Mouse (Mus musculus) kidney, postnatal 36 days (tissue): ENCODE results near the gene 2310034C09Rik.
"Not testable (repeated sequence)": the region's sequence is repeated elsewhere in the genome, so short reads cannot be mapped to it uniquely, and the experiment has no call there.

Source experiments
- DNase-seq, 2 experiments: peaks; one replicate each; pipeline ENCODE4 v3.0.0; 2021 to 2022; ENCODE audit warnings: mixed read lengths in 2 of 2

Gene 2310034C09Rik

DNA sequence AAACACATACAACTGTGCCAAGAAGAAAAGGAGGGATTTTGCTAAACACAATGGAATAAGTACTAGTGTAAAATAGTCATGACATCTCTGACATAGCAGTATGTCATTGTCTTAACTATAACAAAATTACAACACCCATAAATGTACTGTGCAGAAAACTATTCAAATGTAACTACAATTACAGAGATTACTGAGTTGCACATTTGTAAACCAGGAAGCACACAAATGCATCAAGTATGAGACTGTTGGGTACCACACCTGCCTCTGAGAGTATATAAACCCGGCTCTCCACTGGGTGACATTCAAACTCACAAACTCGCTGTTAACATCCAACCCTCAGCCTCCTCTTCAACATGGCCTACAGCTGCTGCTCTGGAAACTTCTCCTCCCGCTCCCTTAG is at the start of gene 2310034C09Rik:
Gene 2310034C09Rik, plus strand, starts transcription at position 301 of the 400 bp plus-strand sequence.
- DNase-seq = not testable (repeated sequence)

DNA sequence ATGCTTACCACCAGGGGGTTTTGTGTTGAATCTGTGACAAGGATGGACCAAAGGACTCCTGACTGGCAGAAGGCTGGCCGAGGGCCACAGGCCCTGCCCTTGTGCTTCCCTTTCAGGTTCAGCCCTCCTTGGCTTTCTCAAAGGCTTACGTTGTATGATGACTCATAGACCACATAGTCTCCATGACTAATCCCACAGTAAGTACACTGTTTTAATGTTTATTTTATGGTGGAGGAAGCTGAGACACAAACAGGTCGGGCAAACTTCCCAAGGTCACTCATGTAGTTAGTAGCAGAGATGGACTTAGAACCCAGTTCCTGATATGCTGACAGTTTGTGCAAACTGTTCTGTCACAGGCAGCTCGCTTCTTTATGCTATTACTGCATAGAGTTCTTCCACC is 47.9 kb upstream of the 2310034C09Rik start:
- no peak for DNase-seq

DNA sequence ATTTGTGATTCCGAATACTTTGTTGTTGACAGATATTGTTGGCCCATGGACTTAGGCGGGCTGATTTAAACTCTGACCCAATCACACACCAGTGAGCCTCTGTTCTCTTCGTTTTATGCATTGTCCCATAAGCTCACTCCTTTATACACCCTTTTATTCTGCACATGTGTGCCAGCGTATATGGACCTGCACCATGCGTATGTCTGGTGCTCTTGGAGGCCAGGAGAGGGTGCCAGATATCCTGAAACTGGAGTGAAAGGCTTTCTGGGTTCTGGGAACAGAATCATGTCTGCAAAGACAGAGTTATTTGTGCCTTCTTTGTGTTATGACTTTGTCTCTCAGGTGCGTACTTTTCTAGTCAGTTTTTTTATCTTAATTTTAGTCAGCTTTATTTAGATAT is 47.4 kb upstream of the 2310034C09Rik start:
- DNase-seq = no peak

DNA sequence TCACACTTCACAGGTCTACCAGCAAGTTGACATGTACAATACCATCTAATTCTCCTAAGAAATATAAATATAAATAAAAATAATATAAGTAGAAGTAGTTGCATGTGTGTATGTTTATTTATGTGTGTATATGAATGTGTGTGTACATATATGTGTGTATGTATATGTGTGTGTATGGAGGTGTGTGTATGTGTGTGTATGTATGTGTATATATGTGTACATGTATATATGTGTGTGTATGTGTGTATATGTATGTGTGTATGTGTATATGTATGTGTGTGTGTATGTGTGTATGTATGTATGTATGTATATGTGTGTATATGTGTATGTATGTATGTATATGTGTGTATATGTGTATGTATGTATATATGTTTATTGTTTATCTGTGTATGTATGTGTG is 42.1 kb upstream of the 2310034C09Rik start:
- no peak for DNase-seq

DNA sequence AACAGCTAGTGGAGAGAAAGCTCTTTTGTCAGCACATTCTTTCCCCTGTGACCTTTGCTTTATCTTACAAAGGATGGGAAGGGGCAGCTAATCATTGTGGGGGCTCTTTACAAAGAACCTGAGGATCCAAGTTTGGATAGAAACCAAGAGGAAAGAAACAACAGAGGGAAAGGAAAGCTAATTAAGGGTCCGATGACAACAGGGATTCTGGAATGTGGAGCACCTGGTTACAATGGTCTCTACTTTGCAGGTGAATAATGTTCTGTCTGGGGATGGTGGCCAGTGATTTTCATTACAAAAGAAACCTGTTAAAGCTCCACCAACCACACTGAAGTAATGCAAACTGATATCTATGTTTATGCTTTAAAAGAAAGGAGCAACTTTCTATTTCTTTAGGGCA is 38.6 kb upstream of the 2310034C09Rik start:
- DNase-seq = no peak

DNA sequence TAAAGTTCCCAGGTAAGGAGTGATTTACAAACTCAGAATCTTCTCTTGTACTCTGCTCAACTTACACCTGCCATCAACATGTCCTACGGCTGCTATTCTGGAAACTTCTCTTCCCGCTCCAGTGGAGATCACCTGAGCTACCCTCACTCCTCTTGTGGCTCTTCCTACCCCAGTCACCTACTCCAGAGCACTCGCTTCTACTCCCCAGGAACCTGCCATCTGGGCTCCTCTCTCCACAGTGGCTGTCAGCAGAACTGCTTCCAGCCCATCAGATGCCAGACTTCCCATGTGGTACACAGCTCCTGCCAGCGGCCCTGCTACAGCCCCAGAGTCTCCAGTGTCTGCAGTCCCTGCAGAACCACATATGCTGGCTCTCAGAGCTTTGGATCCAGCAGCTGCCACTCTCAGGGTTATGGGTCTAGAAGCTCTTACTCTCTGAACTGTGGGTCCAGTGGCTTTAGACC is 29.8 kb upstream of the 2310034C09Rik start, which contains the start of gene Krtap13-1:
Gene Krtap13-1, plus strand, starts transcription at position 51 of the 464 bp plus-strand sequence.
- no peak for DNase-seq

DNA sequence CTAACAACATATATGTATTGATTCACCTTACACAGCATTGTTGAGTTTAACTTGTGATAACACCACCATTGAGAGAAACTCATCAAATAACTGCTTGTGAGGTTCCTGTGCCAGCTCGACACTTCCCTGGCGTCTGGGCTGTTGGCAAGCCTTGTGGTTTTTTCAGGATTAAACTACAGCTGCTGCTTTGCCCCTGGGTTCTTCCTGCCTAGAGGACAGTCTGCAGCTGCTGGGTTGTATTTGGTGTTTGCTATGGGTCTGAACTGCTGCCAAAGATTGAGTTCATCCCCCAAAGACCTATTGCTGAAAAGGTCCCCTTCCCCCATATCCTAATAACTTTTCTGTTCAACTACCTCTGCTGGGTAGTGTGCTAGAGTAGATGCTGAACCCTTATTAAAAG is 23.3 kb upstream of the 2310034C09Rik start:
- no peak for DNase-seq

DNA sequence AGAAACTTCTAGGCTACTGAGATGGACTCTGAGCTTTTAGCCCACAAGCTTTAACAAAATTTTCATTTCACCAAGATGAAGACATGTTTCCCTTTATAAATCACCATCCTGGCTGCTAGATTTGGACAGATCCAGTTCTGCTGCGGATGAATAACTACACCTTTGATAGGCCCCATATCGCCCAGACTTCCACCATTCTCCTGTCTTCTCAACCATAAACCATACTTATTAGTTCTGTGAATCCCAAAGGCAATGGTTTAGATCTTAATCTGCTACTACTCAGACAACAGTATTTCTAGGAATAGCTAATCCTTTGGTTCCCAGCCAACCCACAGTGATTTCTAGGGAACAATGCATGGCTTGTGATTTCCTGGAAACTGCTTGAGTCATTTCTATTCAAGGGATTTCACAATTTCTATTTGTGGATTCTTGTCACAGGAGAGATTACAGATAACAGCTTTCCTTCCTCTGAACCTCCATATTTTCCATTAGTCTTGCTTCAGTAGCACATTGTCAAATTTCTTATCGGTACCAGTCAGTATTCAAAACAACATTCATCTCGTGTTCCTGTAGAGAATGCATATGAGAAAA is 13.8 kb upstream of the 2310034C09Rik start:
- DNase-seq = no peak

DNA sequence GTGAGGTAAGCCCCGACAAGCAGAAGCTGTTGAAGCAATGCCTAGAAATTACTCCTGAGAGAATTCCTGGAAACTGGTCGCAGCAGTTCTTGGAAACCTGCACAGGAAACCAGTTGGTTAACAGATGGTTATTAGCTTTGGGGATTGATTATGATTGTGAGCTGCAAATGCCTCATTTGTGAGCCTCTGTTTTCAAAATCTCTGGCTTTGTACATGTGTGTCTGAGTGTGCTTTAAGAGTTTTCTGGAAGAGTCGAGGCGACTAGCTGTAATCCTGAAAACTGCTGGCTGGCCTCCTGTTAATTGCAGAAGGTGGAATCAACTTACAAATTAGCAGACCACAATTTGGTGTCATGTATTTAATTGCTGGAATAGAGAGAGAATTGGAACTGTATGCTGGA is 10.7 kb upstream of the 2310034C09Rik start:
- DNase-seq = no peak

DNA sequence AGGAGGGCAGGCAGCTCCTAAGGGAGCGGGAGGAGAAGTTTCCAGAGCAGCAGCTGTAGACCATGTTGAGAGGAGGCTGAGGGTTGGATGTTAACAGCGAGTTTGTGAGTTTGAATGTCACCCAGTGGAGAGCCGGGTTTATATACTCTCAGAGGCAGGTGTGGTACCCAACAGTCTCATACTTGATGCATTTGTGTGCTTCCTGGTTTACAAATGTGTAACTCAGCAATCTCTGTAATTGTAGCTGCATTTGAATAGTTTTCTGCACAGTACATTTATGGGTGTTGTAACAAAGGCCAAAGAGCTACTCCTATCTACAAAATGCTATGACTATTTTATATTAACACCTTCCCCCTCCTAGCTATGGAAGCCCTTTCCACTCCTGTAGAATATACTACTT is 7.1 kb upstream of the 2310034C09Rik start, which contains the start of gene Krtap13:
Gene Krtap13, minus strand, starts transcription at position 101 of the 400 bp plus-strand sequence.
- not testable (repeated sequence) for DNase-seq

DNA sequence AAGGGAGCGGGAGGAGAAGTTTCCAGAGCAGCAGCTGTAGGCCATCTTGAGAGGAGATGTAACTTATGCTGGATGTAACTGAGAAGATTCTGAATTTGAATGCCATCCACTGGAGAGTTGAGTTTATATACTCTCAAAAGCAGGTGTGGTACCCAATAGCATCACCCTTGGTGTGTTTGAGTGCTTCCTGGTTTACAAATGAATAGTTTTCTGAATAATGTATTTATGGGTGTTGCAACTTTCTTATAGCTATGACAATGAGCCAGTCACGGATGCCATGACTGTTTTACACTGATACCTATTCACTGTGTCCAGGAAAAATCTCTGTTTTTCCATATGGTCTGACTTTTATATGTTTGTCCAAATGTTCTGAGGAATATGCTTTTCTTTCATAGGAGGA is 15.5 kb downstream of the 2310034C09Rik start, which contains the start of gene 2310057N15Rik:
Gene 2310057N15Rik, minus strand, starts transcription at position 101 of the 400 bp plus-strand sequence.
- DNase-seq = no peak

DNA sequence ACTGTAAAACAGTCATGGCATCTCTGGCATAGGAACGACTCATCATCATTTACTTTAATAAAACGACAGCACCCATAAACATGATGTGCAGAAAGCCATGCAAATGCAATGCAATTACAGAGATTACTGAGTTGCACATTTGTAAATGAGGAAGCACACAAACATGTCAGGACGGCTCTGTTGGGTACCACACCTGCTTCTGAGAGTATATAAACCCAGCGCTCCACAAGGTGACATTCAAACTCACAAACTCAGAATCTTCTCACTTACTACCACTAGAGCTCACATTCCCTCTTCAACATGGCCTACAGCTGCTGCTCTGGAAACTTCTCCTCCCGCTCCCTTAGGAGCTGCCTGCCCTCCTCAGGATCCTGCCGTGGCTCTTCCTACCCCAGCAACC is 18.9 kb downstream of the 2310034C09Rik start, which contains the start of gene Gm5965:
Gene Gm5965, plus strand, starts transcription at position 301 of the 400 bp plus-strand sequence.
- DNase-seq = no peak

DNA sequence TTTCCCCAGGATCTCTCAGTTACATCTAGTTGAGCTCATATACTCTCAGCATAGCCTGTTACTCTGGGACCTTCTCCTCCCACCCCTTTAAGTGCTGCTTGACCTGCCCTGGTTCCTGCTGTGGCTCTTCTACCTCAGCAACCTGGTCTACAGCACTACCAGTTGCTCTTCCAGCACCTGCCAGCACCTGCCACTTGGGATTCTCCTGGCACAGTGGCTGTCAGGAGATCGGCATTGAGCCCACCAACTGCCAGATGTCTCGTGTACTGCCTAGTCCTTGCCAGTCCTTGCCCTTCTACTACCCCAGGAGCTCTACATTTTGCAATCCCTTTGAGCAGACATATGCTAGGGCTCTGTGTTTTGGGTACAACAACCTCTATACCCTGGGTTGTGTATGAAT is 28.1 kb downstream of the 2310034C09Rik start:
- no peak for DNase-seq
